Mouse (Mus musculus) lung, postnatal 0 days (tissue): Measurements from ENCODE around the gene Psme4.

Experiments used
- CTCF ChIP-seq: IDR thresholded peaks from 2 replicates; pipeline ENCODE4 v1.5.1; 2016; ENCODE audit warnings: antibody characterized with exemption, mild to moderate bottlenecking
- EP300 ChIP-seq: IDR thresholded peaks from 2 replicates; pipeline ENCODE4 v1.6.1; 2016; ENCODE audit warnings: antibody characterized with exemption, mild to moderate bottlenecking, control low read depth

- TF ChIP-seq CTCF (no peak), EP300 (no peak)
Observed at GRCm38 (mm10) chr11:30872425-30872824, 100.9 kb downstream of the Psme4 start.
